Mouse (Mus musculus): ENCODE measurements around the gene Gm826.

Gm826 gene

GRCm38 (mm10) chr2:160353581-160353980 lies 19.6 kb upstream of the Gm826 start:
- DNase-seq (ENCODE audit: low spot score), result no peak

DNA sequence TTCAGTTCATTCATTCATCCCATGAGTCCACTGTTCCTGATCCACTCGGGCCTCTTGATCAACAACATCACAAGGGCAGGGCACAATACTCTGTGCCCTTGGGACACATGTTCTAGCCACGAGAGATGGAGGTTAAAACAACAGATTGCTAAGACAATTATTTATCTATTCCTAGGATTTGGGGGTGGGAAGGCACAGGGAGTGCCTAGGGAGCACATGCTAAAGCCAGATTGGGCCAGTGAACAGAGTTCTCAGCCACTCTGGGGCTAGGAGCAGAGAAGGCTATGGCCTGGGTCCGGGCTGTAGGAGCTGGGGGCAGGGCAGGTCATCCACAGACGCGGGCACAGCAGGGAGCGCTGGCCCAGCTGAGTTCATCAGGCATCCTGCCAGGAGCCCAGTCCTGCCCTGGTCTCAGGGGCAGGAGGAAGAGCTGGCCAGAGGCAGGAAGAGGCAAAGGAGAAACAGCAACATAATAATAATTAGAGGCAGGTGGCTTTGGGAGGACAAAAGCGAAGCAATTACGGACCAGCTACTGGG lies 17.1 kb upstream of the Gm826 start:
- no peak for DNase-seq (ENCODE audit: low spot score)

DNA sequence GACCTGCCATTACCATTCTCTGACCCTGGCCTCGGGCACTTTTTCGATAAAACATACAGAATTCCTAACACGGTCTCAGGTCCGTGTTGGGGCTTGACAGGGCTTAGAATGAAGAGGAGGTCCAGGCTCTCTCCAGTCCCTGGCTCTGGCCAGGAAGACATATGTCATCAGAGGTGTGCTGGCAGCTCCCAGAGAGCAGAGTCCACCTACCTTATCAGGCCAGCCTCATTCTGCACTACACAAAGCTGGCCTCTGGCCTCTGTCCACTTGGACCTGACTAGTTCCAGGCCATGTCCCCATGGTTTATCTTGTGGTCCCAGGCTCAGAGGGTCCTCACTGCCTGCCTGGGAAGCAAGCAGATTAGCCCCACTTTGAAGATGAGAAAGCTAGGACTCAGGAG lies 15.6 kb upstream of the Gm826 start:
- no peak for DNase-seq (ENCODE audit: low spot score)

DNA sequence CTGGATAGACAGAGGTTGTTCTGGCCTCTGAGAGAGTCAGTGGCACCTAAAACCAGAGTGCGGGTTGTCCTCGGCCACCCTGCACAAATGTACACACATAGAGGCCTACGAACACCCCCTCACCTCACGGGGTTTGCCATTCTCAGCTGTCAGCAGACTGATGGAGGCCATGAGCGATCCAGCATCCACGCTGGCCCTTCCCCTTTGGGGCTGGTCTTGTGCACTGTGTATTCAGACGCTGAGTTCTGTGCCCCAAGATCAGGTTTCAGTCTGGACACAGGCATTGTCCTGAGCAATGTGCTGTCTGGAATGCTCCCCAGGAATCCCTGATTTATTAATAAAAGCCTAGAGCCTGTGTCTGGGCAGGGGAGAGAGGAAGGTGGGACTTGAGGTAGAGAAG lies 14.8 kb upstream of the Gm826 start:
- no peak for DNase-seq (ENCODE audit: low spot score)

GRCm38 (mm10) chr2:160348072-160348604 lies 14.2 kb upstream of the Gm826 start:
- no peak for DNase-seq (ENCODE audit: low spot score)

DNA sequence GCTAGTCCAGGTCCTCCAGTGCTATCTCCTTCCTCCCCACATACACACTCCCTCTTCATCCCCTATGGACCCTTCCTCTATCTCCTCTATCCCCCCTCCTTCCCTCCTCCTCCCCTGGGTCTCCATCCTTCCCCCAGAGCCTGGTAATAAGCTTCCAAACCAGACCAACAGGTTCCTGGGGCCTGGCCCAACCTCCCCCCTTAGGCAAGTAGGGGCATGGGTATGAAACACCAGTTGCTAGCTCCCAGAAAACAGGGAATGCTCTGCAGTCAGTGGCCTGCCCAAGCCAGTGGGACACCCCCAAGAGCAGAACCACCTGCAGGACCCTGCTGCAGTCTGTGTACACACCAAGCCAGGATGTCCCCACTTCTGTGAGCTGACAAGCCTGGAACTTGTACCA lies 11.7 kb upstream of the Gm826 start:
- DNase-seq (ENCODE audit: low spot score), result no peak

DNA sequence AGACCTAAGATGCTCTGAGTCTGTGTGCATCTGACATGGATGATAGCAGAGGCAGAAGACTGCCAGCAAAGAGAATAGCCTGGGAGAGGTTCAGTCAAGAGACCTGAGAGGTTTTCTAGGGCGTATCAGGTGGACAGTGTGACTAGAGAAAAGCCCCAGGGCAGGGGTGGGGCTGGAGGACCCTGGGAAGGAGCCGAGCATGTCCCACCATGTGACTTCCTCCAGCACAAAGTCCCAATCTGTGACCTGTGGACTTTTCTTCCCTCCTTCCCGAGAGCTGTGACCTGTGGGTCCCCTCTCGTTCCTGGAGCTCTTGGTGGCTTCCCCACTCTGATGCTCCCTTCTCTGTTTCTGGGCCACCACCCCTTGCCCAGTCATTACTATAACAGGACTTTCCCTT lies 6.2 kb upstream of the Gm826 start:
- DNase-seq (ENCODE audit: low spot score), result no peak

- no peak for DNase-seq (ENCODE audit: low spot score)
Observed at GRCm38 (mm10) chr2:160339595-160339994, 5.6 kb upstream of the Gm826 start.

DNA sequence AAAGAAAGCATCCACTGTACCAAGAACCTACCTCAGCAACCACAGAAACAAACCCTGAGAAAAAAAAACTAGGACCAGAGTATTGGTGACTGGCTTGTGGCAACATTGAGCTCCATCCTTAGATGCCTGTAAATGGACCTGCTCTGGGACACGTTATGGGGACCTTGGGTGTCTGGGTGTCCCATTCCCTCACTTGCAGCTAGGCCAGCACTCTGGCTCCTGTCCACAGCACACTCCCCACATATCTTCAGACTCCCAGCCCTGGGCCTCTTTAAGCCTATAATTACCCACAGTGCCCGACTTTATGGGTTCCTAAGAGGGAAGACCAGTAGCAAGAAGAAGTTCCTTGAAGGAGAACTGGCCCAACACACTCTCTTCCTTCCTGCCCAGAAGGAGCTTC lies 2.1 kb upstream of the Gm826 start:
- no peak for DNase-seq (ENCODE audit: low spot score)

DNA sequence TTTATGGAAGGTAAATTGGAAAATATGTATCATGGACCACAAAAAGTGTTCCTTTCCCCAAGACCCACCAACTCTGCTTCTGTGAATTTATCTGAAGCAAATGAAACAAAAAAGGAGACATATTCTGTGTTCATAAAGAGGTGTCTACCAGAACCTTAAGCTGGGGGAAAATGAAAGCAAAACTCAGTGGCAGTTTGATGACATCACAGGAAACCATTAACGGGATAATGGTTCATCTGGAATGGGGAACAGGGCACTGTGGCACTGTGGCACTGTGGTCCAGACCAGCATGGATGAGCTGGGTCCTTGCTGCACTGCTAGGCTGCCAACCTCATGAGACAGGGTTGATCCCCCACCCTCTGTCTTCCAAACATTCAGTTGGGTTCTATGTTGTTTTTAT lies 1.1 kb upstream of the Gm826 start:
- DNase-seq (ENCODE audit: low spot score), result no peak

GRCm38 (mm10) chr2:160332516-160333325 lies 1.2 kb downstream of the Gm826 start:
- no peak for DNase-seq (ENCODE audit: low spot score)

DNA sequence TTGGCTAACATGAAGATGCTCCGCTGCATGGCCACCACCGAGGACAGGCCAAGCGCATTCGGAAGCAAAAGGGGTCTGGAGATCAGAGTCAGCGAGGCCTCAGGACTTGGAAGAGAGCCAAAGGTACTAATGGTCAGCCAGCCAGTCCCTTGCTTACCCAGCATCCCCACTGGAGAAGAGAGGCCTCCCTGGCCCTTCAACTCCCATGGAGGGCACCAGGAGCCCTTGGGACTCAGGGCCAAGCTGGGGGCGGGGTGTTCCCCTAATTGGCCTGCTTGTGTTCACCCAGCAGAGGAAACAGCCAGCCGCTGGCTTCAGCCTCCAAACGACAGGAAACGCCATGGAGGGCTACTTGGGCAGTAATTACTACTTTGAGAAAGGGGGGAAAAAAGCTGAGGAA lies 5.1 kb downstream of the Gm826 start:
- no peak for DNase-seq (ENCODE audit: low spot score)

- no peak for DNase-seq (ENCODE audit: low spot score)
Observed at GRCm38 (mm10) chr2:160327716-160328115, 6.2 kb downstream of the Gm826 start.

GRCm38 (mm10) chr2:160327167-160327566 lies 6.8 kb downstream of the Gm826 start:
- DNase-seq (ENCODE audit: low spot score), result no peak

DNA sequence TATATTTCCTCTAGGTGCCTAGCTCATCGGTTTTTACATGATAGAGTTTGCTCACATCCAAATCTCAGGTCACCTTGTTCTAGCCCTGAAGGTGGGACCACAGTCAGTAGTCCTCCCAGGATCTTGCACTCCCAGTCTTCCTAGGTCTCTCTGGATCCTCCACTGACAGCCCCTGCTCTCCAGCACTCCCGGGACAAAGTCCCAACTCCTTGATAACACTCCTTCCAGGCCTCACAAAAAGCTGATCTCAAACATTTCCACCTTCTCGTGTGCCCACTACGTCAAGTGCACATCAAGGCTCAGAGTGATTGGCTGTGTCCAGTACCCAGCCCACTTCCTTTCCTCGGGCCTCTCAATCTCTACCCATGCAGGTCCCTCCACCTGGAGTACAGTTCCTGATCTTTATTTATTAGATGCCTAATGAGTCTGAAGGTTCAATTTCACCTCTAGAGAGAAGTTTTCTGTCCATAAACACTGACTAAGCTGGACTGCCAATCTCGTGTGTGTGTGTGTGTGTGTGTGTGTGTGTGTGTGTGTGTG lies 8.8 kb downstream of the Gm826 start:
- DNase-seq (ENCODE audit: low spot score), result no peak

DNA sequence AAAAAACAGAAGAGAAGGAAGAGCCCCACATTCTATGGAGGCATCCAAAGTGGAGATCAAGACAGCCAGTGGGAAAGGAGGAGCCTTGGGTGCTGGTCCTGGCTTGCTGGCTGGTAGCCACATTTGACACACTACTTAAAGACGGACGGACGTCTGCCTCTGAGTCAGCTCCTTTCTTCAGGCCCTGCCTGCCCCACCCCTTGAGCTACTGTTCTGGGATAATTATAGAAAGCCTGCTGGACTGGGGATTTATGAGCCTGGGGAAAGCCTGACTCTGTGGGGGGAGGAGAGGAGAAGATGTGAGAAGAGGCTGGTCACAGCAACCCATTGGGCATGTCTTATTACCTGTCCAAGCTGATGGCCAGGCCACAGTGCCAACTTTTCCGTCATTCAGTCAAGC lies 12.1 kb downstream of the Gm826 start:
- DNase-seq (ENCODE audit: low spot score), result no peak

DNA sequence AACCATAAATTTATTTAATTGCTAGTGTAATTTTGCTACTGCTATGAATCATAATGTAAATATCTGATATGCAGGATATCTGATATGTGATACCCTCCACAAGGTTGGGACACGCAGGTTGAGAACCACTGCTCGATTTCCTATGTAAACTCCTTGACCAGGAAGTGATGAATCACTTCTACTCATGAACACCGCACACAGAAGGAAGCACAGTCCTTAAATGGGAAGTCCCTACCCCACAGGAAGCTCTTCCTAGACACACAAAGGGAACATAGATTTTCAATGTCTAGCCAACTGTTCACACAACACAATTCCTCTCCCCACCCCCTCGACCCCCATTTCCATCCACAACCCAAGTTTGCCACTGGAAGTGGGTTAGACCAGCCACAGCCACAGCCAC lies 15.7 kb downstream of the Gm826 start:
- no peak for DNase-seq (ENCODE audit: low spot score)

GRCm38 (mm10) chr2:160313595-160314007 lies 20.4 kb downstream of the Gm826 start:
- DNase-seq (ENCODE audit: low spot score), result no peak

DNA sequence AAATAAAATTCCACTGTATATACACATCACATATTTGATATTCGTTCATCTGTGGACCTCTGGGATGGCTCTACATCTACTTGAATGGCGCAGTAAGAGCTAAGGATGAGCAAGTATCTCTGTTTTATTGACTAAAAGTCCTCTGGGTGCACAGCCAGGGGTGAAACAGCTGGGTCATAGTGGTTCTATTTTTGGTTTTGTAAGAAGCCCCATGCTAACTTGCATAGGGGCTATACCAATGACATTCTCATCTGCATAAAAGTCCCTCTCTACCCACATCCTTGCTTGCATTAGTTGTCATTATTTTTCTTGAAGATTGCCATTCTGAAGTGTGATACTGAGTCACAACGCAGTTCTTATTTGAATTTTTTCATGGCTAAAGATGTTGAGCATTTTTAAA lies 28.9 kb downstream of the Gm826 start:
- no peak for DNase-seq (ENCODE audit: low spot score)

DNA sequence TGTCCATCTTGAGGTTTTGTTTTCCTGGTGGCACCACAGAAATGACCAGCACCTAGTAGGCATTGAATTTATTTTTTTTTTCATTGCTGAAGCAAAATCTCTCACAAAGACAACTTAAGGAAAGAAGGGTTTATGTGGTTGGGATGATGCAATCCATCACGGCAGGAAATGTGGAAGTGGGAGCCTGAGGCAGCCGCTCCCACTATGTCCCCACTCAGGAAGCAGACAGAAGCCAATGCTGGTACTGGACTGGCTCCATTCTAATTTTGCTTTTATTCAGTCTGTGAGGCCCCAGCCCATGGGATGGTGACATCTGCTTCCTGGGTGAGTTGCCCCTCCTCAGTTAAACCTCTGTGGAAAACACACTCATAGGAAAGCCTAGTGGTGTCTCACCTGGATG lies 30.0 kb downstream of the Gm826 start:
- DNase-seq (ENCODE audit: low spot score), result no peak

DNA sequence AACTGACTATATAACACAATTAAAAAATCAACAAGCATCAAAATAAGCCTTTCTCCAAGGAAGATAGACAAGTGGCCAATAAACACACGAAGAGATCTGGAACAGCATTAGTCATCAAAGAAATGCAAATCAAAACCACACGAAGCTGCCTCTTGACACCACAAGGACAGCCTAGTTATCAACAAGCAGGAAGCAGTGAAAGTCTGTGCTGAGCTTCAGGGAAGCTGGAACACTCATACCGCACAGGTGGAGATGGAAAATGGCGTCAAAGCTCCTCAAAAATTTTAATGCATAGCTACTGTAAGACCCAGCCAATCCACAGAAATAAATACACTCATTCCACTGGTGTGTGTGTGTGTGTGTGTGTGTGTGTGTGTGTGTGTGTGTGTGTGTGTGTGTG lies 31.9 kb downstream of the Gm826 start:
- no peak for DNase-seq (ENCODE audit: low spot score)

GRCm38 (mm10) chr2:160298586-160298985 lies 35.4 kb downstream of the Gm826 start:
- DNase-seq (ENCODE audit: low spot score), result no peak

- no peak for DNase-seq (ENCODE audit: low spot score)
Observed at GRCm38 (mm10) chr2:160288538-160289151, 45.3 kb downstream of the Gm826 start.
